Comparison of ENCODE assay signal across 1 mouse cellular context in the genomic region with DNA sequence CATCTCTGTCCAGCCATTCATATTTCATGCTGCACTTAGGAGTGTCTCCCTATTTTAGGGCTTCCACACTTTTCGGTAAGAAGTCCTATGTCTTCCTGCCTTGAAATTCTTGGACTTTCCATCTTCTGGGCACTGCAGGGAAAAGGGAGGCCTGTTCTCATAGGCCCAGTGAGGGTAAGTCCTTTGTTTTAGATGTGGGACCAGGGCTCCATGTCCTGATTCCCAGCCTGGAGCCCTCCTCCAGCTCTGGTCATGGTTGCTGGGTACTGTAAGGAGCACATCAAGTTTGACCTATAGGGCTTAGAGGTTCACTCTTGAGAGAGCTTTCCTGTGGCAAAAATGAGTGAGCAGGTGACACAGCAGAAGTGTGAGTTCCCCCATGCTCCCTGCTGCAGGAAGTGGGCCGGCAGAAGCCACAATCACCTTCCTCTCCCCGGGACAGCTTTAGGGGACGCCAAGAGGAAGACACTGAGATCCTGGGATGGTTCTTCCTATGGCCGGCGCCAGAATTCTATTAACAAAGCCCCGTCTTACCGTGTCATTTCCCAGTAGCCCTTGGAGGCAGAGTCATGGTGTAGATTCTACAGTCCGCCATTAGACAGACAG.
TF ChIP-seq lines count a peak whose summit lies in the region.

No protein-coding gene starts in this region.

TF ChIP-seq in CH12.LX, 34 proteins besides CTCF, POLR2A, EP300 and RAD21 (continued from another document):
- TF ChIP-seq ELF1 (IDR thresholded peaks at IDR 0.05; ENCODE audit: low read depth, low read length) = peak; percentile 58; the same call in 1 of the 2 replicates
- TF ChIP-seq UBTF (IDR thresholded peaks at IDR 0.05; ENCODE audit: low read depth, low read length) = peak; percentile 43
- TF ChIP-seq ZC3H11A (IDR thresholded peaks at IDR 0.05; ENCODE audit: low read depth, low read length) = no peak
- TF ChIP-seq HCFC1 (IDR thresholded peaks at IDR 0.05; ENCODE audit: low read depth, low read length) = peak; percentile 38; the same call in 1 of the 2 replicates
- TF ChIP-seq TBP (conservative IDR thresholded peaks at IDR 0.05; ENCODE audit: low read depth, low read length) = no peak
- 0 out of 2 replicates have a peak, but pooled peaks have one; percentile 57 for TF ChIP-seq TCF12 (IDR thresholded peaks at IDR 0.05; ENCODE audit: low read depth, low read length)
- no peak for TF ChIP-seq USF1 (IDR thresholded peaks at IDR 0.05; ENCODE audit: low read depth, low read length)
- TF ChIP-seq PAX5 (IDR thresholded peaks at IDR 0.05; ENCODE audit: low read length) = no peak
- peak; percentile 27; the same call in 1 of the 2 replicates for TF ChIP-seq JUN (IDR thresholded peaks at IDR 0.05; ENCODE audit: insufficient read depth, low read depth, low read length)
- no peak for TF ChIP-seq SIN3A (IDR thresholded peaks at IDR 0.05; ENCODE audit: low read length)
- peak; percentile 60; the same call in 1 of the 2 replicates for TF ChIP-seq JUND (conservative IDR thresholded peaks at IDR 0.05; ENCODE audit: low read depth, low read length)
TF ChIP-seq in CH12.LX: peak in this region for 17.
